Mouse (Mus musculus) embryonic fibroblast, embryonic 13.5 days (primary cell): ENCODE measurements around the gene Ankrd65.

ENCODE experiments used
- CTCF ChIP-seq: IDR thresholded peaks from 2 replicates; pipeline ENCODE4 v1.5.1; 2011; ENCODE audit warnings: mild to moderate bottlenecking, control low read depth, low read length, moderate library complexity, borderline replicate concordance; ENCODE audit not compliant: insufficient read depth
- POLR2A ChIP-seq: IDR thresholded peaks from 2 replicates; pipeline ENCODE4 v1.6.1; 2011; ENCODE audit warnings: low read depth, mild to moderate bottlenecking, control low read depth, low read length, moderate library complexity

DNA sequence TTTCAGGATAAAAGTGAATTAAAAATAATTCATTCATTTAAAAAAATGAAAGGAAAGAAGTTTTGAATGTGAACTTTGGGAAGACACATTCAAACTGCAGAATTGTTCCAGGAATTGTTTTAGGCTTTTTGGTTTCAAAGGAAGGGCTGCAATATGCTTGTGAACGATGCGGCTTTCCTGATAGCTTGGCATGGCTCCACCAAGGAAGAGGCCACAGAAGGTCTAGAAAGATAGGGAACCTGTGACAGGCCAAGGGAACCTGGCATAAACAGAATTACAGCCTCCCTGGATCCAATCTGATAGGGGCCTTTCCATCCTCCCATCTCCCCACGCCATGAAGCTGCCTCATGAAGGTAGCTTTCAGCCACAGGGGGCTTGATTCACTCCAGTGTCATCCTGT lies 1.9 kb upstream of the Ankrd65 start:
- TF ChIP-seq POLR2A (no peak), CTCF (no peak)
